Mouse (Mus musculus): ENCODE measurements around the gene Hnrnpul1.

- TF ChIP-seq POLR2A (IDR thresholded peaks at IDR 0.05; ENCODE audit: control insufficient read depth, low read depth, low read length) (no peak), CTCF (IDR thresholded peaks at IDR 0.05; ENCODE audit: control insufficient read depth, insufficient read depth, insufficient replicate concordance, low read depth, low read length) (no peak)
Measured at GRCm38 (mm10) chr7:25727800-25728199, 26.8 kb downstream of the Hnrnpul1 start.

Measured in testis, adult 2 months (tissue).